In the genomic region with DNA sequence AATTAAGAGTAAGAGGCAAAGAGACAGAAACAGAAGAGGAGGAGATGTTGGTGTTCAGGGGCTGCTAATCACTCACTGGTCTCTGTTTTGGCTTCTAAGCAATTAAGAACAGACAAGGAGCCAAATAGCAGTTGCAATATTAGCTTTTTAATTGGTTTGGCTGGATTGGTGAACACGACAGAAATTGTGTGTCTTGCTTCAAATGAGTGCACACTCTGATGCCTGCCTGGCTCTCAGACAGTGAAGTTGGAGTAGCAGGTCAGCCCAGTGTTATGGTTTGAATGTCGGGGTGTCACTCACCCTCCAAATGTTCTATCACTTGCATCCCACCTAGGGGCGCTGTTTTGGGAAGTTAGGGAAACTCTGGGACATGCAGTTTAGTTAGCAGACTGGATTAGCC, we compare ENCODE assay signal across 25 mouse cellular contexts.
"Had no signal": no experiment of that assay in that cellular context is flagged by ENCODE, and none has a peak within 500 bp of the region (broad histone marks: within the 10 kb centered on the region; RNA-seq: fewer than 3 reads in every experiment).

No protein-coding gene starts in this region.

- H3K9me3 ChIP-seq: limb, embryonic 12.5 days; limb, embryonic 15.5 days; lung, embryonic 15.5 days; megakaryocyte, embryonic 14.5 days; midbrain, embryonic 10.5 days; neural tube, embryonic 12.5 days; neural tube, embryonic 15.5 days; stomach, embryonic 15.5 days had no signal

- DNase-seq: kidney, adult 2 months; kidney, postnatal 25 days; left cerebral cortex, postnatal 4 days; lung, adult 18-20 months; lung, postnatal 10 days; lung, postnatal 36 days; midbrain, embryonic 14.5 days; right cerebral cortex, adult 18-20 months; right cerebral cortex, postnatal 14 days; right cerebral cortex, postnatal 4 days; thymus, postnatal 25 days had no signal

- H3K27me3 ChIP-seq: limb, embryonic 12.5 days; limb, embryonic 15.5 days; lung, embryonic 15.5 days; megakaryocyte, embryonic 14.5 days; neural tube, embryonic 12.5 days; neural tube, embryonic 15.5 days; stomach, embryonic 15.5 days had no signal

- H3K4me3 ChIP-seq: layer of hippocampus, adult 2 months; left cerebral cortex, adult 2 months; limb, embryonic 12.5 days; limb, embryonic 15.5 days; lung, embryonic 15.5 days; megakaryocyte, embryonic 14.5 days; midbrain, embryonic 10.5 days; neural tube, embryonic 12.5 days; neural tube, embryonic 15.5 days; stomach, embryonic 15.5 days had no signal

- H3K36me3 ChIP-seq: limb, embryonic 12.5 days; limb, embryonic 15.5 days; lung, embryonic 15.5 days; midbrain, embryonic 10.5 days; neural tube, embryonic 12.5 days; neural tube, embryonic 15.5 days; stomach, embryonic 15.5 days had no signal

- ATAC-seq: intestine, postnatal 0 days had no signal

- H3K4me1 ChIP-seq: limb, embryonic 12.5 days; limb, embryonic 15.5 days; lung, embryonic 15.5 days; megakaryocyte, embryonic 14.5 days; neural tube, embryonic 12.5 days; neural tube, embryonic 15.5 days; stomach, embryonic 15.5 days had no signal

- H3K27ac ChIP-seq: kidney, postnatal 0 days; layer of hippocampus, adult 2 months; left cerebral cortex, adult 2 months; limb, embryonic 12.5 days; limb, embryonic 15.5 days; liver, embryonic 14.5 days; lung, embryonic 15.5 days; midbrain, embryonic 10.5 days; neural tube, embryonic 12.5 days; neural tube, embryonic 15.5 days; stomach, embryonic 15.5 days had no signal

- H3K9ac ChIP-seq: limb, embryonic 12.5 days; limb, embryonic 15.5 days; liver, embryonic 14.5 days; lung, embryonic 15.5 days; neural tube, embryonic 12.5 days; neural tube, embryonic 15.5 days; stomach, embryonic 15.5 days had no signal

- H3K4me2 ChIP-seq: limb, embryonic 12.5 days; limb, embryonic 15.5 days; liver, embryonic 11.5 days; lung, embryonic 15.5 days; neural tube, embryonic 12.5 days; neural tube, embryonic 15.5 days; stomach, embryonic 15.5 days had no signal
